Mouse (Mus musculus): Measurements from ENCODE around the gene Cidec. TPM values are rescaled to one million over a fixed set of nuclear protein-coding genes. Genes with fewer than 3 reads are reported as not detected.

The Cidec gene
- polyA plus RNA-seq, 1 experiment from 2014 or later, result not detected

DNA sequence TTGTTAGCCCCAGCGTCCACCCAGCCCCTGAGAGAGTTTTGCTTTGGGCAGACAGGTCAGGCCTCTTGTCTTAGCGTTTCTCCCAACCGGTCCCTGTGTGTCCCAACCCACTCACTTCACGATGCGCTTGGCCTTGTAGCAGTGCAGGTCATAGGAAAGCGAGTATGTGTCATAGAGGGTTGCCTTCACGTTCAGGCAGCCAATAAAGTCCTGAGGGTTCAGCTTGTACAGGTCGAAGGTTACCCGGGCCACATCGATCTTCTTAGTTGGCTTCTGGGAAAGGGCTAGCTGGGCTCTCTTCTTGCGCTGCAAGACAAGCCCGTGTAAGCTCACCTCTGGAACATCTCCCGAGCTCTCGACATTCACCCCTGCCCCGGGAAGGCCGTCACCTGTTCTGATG lies 7.6 kb downstream of the Cidec start:
- no peak for ATAC-seq (replicated peaks; ENCODE audit: low FRiP score)

DNA sequence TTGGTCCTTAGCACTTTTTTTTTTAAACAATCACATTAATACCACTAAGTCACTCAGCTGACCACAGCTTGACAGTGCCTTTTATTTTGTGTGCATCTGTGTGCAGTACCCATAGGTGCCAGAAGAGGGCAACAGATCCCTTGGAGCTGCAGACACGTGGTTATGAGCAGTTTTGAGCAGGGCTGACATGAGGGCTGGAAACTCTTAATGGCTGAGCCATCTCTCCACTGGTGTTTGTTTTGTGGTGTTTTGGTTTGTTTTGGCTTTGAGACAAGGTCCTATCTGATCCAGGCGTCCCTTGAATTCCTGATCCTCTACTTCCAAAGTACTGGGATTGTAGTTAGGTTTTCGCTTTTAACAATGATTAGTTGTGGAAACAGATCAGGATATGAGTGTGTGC lies 8.2 kb downstream of the Cidec start:
- Histone ChIP-seq H3K9me3 (ENCODE audit: control insufficient read depth, low read length) (no peaks in the 10 kb centered on the region), H3K27ac (ENCODE audit: low read depth, low read length) (no peak overlapping the region), H3K27me3 (replicated peaks; ENCODE audit: control insufficient read depth, insufficient read depth, low read length) (no peaks in the 10 kb centered on the region), H3K9ac (ENCODE audit: low read depth, low read length) (no peak overlapping the region), H3K4me2 (no peak overlapping the region), H3K4me1 (replicated peaks; ENCODE audit: control insufficient read depth, insufficient read depth, low read length) (no peaks in the 10 kb centered on the region), H3K36me3 (ENCODE audit: control insufficient read depth, insufficient read depth, low read length) (no peaks in the 10 kb centered on the region), H3K4me3 (ENCODE audit: low read depth, low read length) (no peak overlapping the region)
- 64% methylated on average over 3 of the region's 3 CpGs for WGBS
- DNase-seq (ENCODE audit: low spot score) (no peak), ATAC-seq (replicated peaks; ENCODE audit: low FRiP score) (no peak)

More for the DNA sequence above, 7.6 kb downstream of the Cidec start:
- Histone ChIP-seq H3K4me3 (ENCODE audit: low read depth, low read length) (no peak overlapping the region), H3K4me2 (no peak overlapping the region), H3K27ac (ENCODE audit: low read depth, low read length) (no peak overlapping the region), H3K27me3 (replicated peaks; ENCODE audit: control insufficient read depth, insufficient read depth, low read length) (no peaks in the 10 kb centered on the region), H3K36me3 (ENCODE audit: control insufficient read depth, insufficient read depth, low read length) (no peaks in the 10 kb centered on the region), H3K4me1 (replicated peaks; ENCODE audit: control insufficient read depth, insufficient read depth, low read length) (no peaks in the 10 kb centered on the region), H3K9me3 (ENCODE audit: control insufficient read depth, low read length) (no peaks in the 10 kb centered on the region), H3K9ac (ENCODE audit: low read depth, low read length) (no peak overlapping the region)
- DNase-seq (ENCODE audit: low spot score), result no peak
- WGBS, result 85% methylated on average over 16 of the region's 16 CpGs

DNA sequence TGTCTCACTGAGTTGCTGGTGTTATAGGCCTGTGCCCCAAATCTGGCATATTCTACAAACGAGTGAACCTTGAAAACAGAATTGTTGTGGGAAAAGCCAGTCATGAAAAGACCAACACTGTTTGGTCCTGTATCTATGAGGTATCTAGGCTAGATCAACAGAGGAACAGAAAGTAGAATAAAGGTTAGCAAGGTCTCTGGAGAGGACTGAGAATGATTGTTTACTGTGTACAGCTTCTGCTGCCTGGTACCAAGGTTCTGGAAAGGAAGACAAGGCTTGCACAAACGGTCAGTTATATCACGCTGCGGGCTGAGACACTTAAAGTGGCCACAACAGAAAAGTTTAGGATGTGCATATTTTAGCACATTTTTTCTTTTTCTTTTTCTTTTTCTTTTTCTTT lies 8.9 kb downstream of the Cidec start:
- Histone ChIP-seq H3K36me3 (ENCODE audit: control insufficient read depth, insufficient read depth, low read length) (no peaks in the 10 kb centered on the region), H3K4me2 (no peak overlapping the region), H3K27ac (ENCODE audit: low read depth, low read length) (no peak overlapping the region), H3K9me3 (ENCODE audit: control insufficient read depth, low read length) (no peaks in the 10 kb centered on the region), H3K4me3 (ENCODE audit: low read depth, low read length) (no peak overlapping the region), H3K9ac (ENCODE audit: low read depth, low read length) (no peak overlapping the region), H3K27me3 (replicated peaks; ENCODE audit: control insufficient read depth, insufficient read depth, low read length) (no peaks in the 10 kb centered on the region), H3K4me1 (replicated peaks; ENCODE audit: control insufficient read depth, insufficient read depth, low read length) (no peaks in the 10 kb centered on the region)
- DNase-seq (ENCODE audit: low spot score), result no peak
- WGBS, result 91% methylated on average over 4 of the region's 4 CpGs
- no peak for ATAC-seq (replicated peaks; ENCODE audit: low FRiP score)

DNA sequence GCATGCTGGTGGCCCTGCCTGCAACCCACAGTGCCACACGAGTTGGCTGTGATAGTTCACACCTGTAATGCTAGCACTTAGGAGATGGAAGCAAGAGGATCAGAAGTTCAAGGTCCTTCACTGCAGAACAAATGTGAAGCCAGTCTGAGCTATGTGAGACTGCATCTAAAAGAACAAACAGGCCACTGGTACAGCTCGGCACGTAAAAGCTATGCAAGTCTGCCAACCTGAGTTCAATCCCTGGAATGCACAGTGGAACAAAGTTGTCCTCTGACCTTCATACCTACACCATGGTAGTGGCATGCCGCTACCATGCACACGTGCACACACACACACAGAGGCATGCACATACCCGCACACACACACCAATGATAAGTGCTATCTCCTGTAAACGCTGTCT lies 11.4 kb downstream of the Cidec start:
- no peaks in the 10 kb centered on the region for H3K4me1 ChIP-seq (replicated peaks; ENCODE audit: control insufficient read depth, insufficient read depth, low read length)
- no peaks in the 10 kb centered on the region for H3K36me3 ChIP-seq (ENCODE audit: control insufficient read depth, insufficient read depth, low read length)
- H3K9me3 ChIP-seq (ENCODE audit: control insufficient read depth, low read length), result no peaks in the 10 kb centered on the region
- no peak overlapping the region for H3K4me3 ChIP-seq (ENCODE audit: low read depth, low read length)
- no peak overlapping the region for H3K9ac ChIP-seq (ENCODE audit: low read depth, low read length)
- H3K27ac ChIP-seq (ENCODE audit: low read depth, low read length), result no peak overlapping the region
- no peak for DNase-seq (ENCODE audit: low spot score)
- no peaks in the 10 kb centered on the region for H3K27me3 ChIP-seq (replicated peaks; ENCODE audit: control insufficient read depth, insufficient read depth, low read length)
- H3K4me2 ChIP-seq, result no peak overlapping the region
- no peak for ATAC-seq (replicated peaks; ENCODE audit: low FRiP score)
- WGBS, result 72% methylated on average over 7 of the region's 7 CpGs

DNA sequence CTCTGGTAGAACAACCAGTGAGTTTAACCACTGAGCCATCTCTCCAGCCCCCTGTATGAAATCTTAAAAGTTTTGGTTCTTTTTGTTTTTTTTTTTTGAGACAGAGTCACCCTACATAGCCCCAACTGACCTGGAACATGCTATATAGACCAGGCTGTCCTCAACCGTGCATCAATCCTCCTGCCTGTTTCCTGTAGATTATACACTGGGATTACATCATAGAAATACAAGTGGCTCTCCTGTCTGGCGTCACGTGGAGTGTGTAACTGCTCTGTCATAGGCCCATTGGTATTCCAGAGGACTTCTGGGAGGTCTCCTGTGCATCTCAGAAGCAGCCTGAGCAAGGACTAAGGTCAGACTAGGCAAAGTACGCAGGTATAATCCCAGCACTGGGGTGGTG lies 12.6 kb downstream of the Cidec start:
- no peaks in the 10 kb centered on the region for H3K36me3 ChIP-seq (ENCODE audit: control insufficient read depth, insufficient read depth, low read length)
- 45% methylated on average over 4 of the region's 4 CpGs for WGBS
- DNase-seq (ENCODE audit: low spot score), result no peak
- H3K4me2 ChIP-seq, result no peak overlapping the region
- H3K4me3 ChIP-seq (ENCODE audit: low read depth, low read length), result no peak overlapping the region
- no peaks in the 10 kb centered on the region for H3K27me3 ChIP-seq (replicated peaks; ENCODE audit: control insufficient read depth, insufficient read depth, low read length)
- ATAC-seq (replicated peaks; ENCODE audit: low FRiP score), result no peak
- peaks cover 6% of the 10 kb centered on the region for H3K4me1 ChIP-seq (replicated peaks; ENCODE audit: control insufficient read depth, insufficient read depth, low read length)
- H3K27ac ChIP-seq (ENCODE audit: low read depth, low read length), result no peak overlapping the region
- no peak overlapping the region for H3K9ac ChIP-seq (ENCODE audit: low read depth, low read length)
- H3K9me3 ChIP-seq (ENCODE audit: control insufficient read depth, low read length), result no peaks in the 10 kb centered on the region

DNA sequence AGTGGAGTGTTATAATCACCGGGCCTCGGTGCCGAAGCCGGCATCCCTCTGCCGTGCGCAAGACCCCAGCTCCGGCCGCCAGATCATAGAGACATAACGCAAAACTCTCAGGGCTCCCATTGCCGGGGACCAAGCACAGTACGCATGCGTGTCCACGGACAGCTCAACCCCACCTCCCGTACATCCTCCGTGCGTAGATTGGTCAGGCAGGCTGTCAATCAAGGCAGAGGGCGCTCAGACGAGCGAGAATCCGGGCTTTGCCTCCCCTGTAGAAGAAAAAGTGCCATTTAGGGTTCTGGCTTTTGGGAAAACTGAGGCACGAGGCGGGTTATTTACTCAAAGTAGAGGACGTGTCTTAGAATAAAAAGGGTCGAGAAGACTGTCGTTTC lies 16.4 kb downstream of the Cidec start, which contains the start of gene Rpusd3:
Rpusd3 (minus strand) TSS at position 142 of the 389 bp plus-strand sequence.
- peak; percentile 90 for DNase-seq (ENCODE audit: low spot score)
- peak within 1 kb of the TSS; percentile 38; the same call in 1 of the 2 replicates for H3K27ac ChIP-seq (ENCODE audit: low read depth, low read length)

DNA sequence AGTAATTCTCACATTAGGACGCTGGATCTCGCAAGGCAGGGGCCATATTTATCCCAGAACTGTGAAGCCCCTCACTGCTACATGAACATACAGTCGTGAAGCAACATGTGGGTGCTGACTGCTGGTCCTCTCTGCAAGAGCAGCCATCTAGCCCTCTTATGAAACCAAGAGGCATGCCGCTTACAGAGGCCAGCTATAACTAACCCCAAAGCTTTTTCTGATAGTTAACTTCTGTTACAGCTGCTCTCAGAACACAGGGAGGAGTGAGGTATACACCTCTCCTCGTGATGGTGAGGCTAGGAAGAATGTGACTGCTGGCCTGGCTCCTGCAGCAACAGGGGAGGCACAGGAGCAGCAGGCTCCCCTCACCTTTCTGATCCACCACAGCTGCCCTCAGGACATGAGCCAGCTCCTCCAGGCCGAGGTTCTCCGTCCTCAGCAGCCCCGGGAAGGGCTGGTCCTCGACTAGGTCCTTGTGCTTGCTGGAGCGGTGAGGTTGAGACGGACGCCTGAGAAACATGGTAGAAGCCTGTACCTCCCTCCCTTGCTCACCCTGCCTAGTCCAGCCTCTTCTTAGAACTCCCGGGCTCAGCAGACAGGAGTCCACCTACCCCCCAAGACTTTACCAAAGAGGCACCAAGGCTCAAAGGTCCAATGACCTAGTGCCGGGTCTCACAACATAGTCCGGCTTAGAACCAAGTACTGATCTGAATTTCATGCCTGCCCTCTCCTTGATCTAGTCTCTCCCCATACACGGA lies 16.9 kb downstream of the Cidec start:
- Histone ChIP-seq H3K4me2 (peak overlapping the region; percentile 99), H3K27me3 (replicated peaks; ENCODE audit: control insufficient read depth, insufficient read depth, low read length) (no peaks in the 10 kb centered on the region), H3K9ac (ENCODE audit: low read depth, low read length) (peak overlapping the region; percentile 90), H3K36me3 (ENCODE audit: control insufficient read depth, insufficient read depth, low read length) (no peaks in the 10 kb centered on the region; the same call in 1 of the 2 replicates), H3K4me1 (replicated peaks; ENCODE audit: control insufficient read depth, insufficient read depth, low read length) (peaks cover 13% of the 10 kb centered on the region), H3K9me3 (ENCODE audit: control insufficient read depth, low read length) (no peaks in the 10 kb centered on the region), H3K4me3 (ENCODE audit: low read depth, low read length) (peak overlapping the region; percentile 78), H3K27ac (ENCODE audit: low read depth, low read length) (peak overlapping the region; percentile 38; the same call in 1 of the 2 replicates)
- ATAC-seq (replicated peaks; ENCODE audit: low FRiP score) (peak; percentile 65), DNase-seq (ENCODE audit: low spot score) (peak; percentile 59)
- 14% methylated on average over 16 of the region's 16 CpGs for WGBS

More for the DNA sequence above, 16.4 kb downstream of the Cidec start, which contains the start of gene Rpusd3:
- no peaks in the 10 kb centered on the region for H3K9me3 ChIP-seq (ENCODE audit: control insufficient read depth, low read length)
- H3K27me3 ChIP-seq (replicated peaks; ENCODE audit: control insufficient read depth, insufficient read depth, low read length), result no peaks in the 10 kb centered on the region
- H3K9ac ChIP-seq (ENCODE audit: low read depth, low read length), result peak within 1 kb of the TSS; percentile 90
- peak; percentile 97 for ATAC-seq (replicated peaks; ENCODE audit: low FRiP score)
- under 1% methylated on average over 25 of the region's 25 CpGs for WGBS
- peak within 1 kb of the TSS; percentile 99 for H3K4me2 ChIP-seq
- H3K36me3 ChIP-seq (ENCODE audit: control insufficient read depth, insufficient read depth, low read length), result no peaks in the 10 kb centered on the region; the same call in 1 of the 2 replicates
- peak within 1 kb of the TSS; percentile 78 for H3K4me3 ChIP-seq (ENCODE audit: low read depth, low read length)
- H3K4me1 ChIP-seq (replicated peaks; ENCODE audit: control insufficient read depth, insufficient read depth, low read length), result peaks cover 13% of the 10 kb centered on the region

DNA sequence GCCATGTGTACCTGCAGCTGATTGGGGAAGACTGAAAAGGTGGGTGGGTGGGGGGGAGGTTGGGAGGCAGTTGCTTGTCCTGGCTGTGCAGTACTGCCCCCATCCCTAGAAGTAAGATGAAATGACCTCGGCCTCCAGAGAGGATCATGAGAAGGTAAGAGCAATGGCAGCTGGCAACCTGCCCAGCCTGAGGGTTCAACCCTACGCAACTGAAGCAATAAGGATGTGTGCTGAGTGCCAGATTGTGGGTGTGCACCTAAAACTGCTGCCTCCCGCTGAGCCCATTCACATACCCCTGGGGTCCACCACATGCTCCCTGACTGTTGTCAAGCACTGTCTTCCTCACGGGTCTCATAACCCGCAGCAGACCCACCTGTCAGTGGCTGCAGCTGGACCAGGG lies 19.1 kb downstream of the Cidec start:
- peaks cover 2% of the 10 kb centered on the region; the same call in 1 of the 2 replicates for H3K36me3 ChIP-seq (ENCODE audit: control insufficient read depth, insufficient read depth, low read length)
- no peak overlapping the region for H3K27ac ChIP-seq (ENCODE audit: low read depth, low read length)
- H3K4me2 ChIP-seq, result no peak overlapping the region
- ATAC-seq (replicated peaks; ENCODE audit: low FRiP score) (no peak), DNase-seq (ENCODE audit: low spot score) (no peak)
- peaks cover 13% of the 10 kb centered on the region for H3K4me1 ChIP-seq (replicated peaks; ENCODE audit: control insufficient read depth, insufficient read depth, low read length)
- no peak overlapping the region for H3K4me3 ChIP-seq (ENCODE audit: low read depth, low read length)
- H3K27me3 ChIP-seq (replicated peaks; ENCODE audit: control insufficient read depth, insufficient read depth, low read length), result no peaks in the 10 kb centered on the region
- H3K9me3 ChIP-seq (ENCODE audit: control insufficient read depth, low read length), result no peaks in the 10 kb centered on the region
- WGBS, result 84% methylated on average over 5 of the region's 5 CpGs
- H3K9ac ChIP-seq (ENCODE audit: low read depth, low read length), result no peak overlapping the region

DNA sequence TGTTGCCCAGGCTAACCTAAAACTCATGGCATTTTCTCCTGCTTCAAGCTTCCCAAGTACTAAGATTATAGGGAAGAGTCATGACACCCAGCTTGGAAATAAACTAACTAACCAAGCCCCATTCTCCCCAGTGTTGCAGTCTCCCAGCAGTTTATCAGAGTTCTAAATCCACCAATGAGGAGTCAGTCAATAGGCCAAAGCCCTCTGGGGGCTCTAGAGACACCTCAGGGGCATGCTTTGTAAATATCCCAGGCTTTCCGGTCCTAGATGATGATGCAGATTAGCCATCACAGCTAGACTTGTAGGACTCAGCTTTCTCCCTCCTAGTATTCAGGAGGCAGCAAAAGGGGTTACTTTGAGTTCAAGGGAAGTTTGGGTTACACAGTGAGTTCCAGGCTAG lies 25.6 kb downstream of the Cidec start:
- Histone ChIP-seq H3K9ac (ENCODE audit: low read depth, low read length) (no peak overlapping the region), H3K4me1 (replicated peaks; ENCODE audit: control insufficient read depth, insufficient read depth, low read length) (no peaks in the 10 kb centered on the region), H3K4me2 (no peak overlapping the region), H3K9me3 (ENCODE audit: control insufficient read depth, low read length) (no peaks in the 10 kb centered on the region), H3K4me3 (ENCODE audit: low read depth, low read length) (no peak overlapping the region), H3K36me3 (ENCODE audit: control insufficient read depth, insufficient read depth, low read length) (0 out of 2 replicates have a peak, but pooled peaks cover 2% of the 10 kb centered on the region), H3K27me3 (replicated peaks; ENCODE audit: control insufficient read depth, insufficient read depth, low read length) (no peaks in the 10 kb centered on the region), H3K27ac (ENCODE audit: low read depth, low read length) (no peak overlapping the region)
- ATAC-seq (replicated peaks; ENCODE audit: low FRiP score) (no peak), DNase-seq (ENCODE audit: low spot score) (no peak)
- 75% methylated on average over 1 of the region's 1 CpGs for WGBS
